22 mouse cellular contexts compared by ENCODE assay signal in genomic region chr17:49226016-49226400, GRCm38 (mm10).
DNase-seq lines count a peak whose midpoint lies in the region; ATAC-seq and TF ChIP-seq lines count a peak whose summit lies in the region.
"Had no signal": no experiment of that assay in that cellular context is flagged by ENCODE, and none has a peak within 500 bp of the region (broad histone marks: within the 10 kb centered on the region; RNA-seq: fewer than 3 reads in every experiment).

No protein-coding gene starts in this region.

- no peak overlapping the region for H3K4me3 ChIP-seq in heart, embryonic 12.5 days
- no peak overlapping the region for H3K4me3 ChIP-seq in heart, embryonic 11.5 days (ENCODE audit: low read depth, low read length)
- no peak overlapping the region for H3K4me3 ChIP-seq in kidney, embryonic 15.5 days (replicated peaks)
- no peak overlapping the region for H3K4me3 ChIP-seq in lung, postnatal 0 days (ENCODE audit: low read depth, low read length)
- H3K4me3 ChIP-seq: embryonic facial prominence, embryonic 13.5 days; erythroblast, embryonic 14.5 days; forebrain, embryonic 12.5 days; hindbrain, embryonic 15.5 days; limb, embryonic 10.5 days; midbrain, embryonic 13.5 days had no signal

- H3K9me3 ChIP-seq in heart, embryonic 12.5 days (replicated peaks), result no peaks in the 10 kb centered on the region
- no peaks in the 10 kb centered on the region; the same call in 1 of the 2 replicates for H3K9me3 ChIP-seq in heart, embryonic 11.5 days (replicated peaks; ENCODE audit: control insufficient read depth, low read length)
- no peaks in the 10 kb centered on the region for H3K9me3 ChIP-seq in kidney, embryonic 15.5 days (replicated peaks)
- H3K9me3 ChIP-seq in lung, postnatal 0 days (ENCODE audit: low read length), result no peaks in the 10 kb centered on the region
- H3K9me3 ChIP-seq: embryonic facial prominence, embryonic 13.5 days; forebrain, embryonic 12.5 days; hindbrain, embryonic 15.5 days; limb, embryonic 10.5 days; midbrain, embryonic 13.5 days had no signal

- 0 out of 2 replicates have a peak, but pooled peaks have one; percentile 12 for ATAC-seq in heart, embryonic 12.5 days (ENCODE audit: insufficient number of reproducible peaks, low FRiP score)
- ATAC-seq in heart, embryonic 11.5 days (replicated peaks; ENCODE audit: insufficient number of reproducible peaks, low FRiP score, low TSS enrichment), result no peak
- no peak for ATAC-seq in kidney, embryonic 15.5 days (replicated peaks; ENCODE audit: low FRiP score)
- no peak; the same call in 1 of the 2 replicates for ATAC-seq in lung, postnatal 0 days
- ATAC-seq: CD4-positive, CD25-positive, alpha-beta regulatory T cell, adult 4 months; liver, postnatal 0 days; midbrain, embryonic 13.5 days had no signal

- peaks cover 5% of the 10 kb centered on the region; the same call in 1 of the 2 replicates for H3K27me3 ChIP-seq in heart, embryonic 12.5 days (replicated peaks)
- no peaks in the 10 kb centered on the region for H3K27me3 ChIP-seq in heart, embryonic 11.5 days (ENCODE audit: control insufficient read depth, insufficient read depth, low read length)
- no peaks in the 10 kb centered on the region; the same call in 1 of the 2 replicates for H3K27me3 ChIP-seq in kidney, embryonic 15.5 days
- H3K27me3 ChIP-seq in lung, postnatal 0 days (replicated peaks; ENCODE audit: insufficient read depth, low read length), result no peaks in the 10 kb centered on the region
- H3K27me3 ChIP-seq: embryonic facial prominence, embryonic 13.5 days; hindbrain, embryonic 15.5 days; midbrain, embryonic 13.5 days had no signal

- no peak for TF ChIP-seq CTCF in lung, postnatal 0 days (IDR thresholded peaks at IDR 0.05)

- no peak overlapping the region for H3K9ac ChIP-seq in heart, embryonic 12.5 days
- no peak overlapping the region for H3K9ac ChIP-seq in heart, embryonic 11.5 days (ENCODE audit: low read depth, low read length)
- H3K9ac ChIP-seq in kidney, embryonic 15.5 days, result no peak overlapping the region
- H3K9ac ChIP-seq in lung, postnatal 0 days (replicated peaks; ENCODE audit: low read depth), result no peak overlapping the region
- H3K9ac ChIP-seq: embryonic facial prominence, embryonic 13.5 days; forebrain, embryonic 12.5 days; hindbrain, embryonic 15.5 days; liver, postnatal 0 days; midbrain, embryonic 13.5 days had no signal

- no peak for DNase-seq in kidney, postnatal 25 days
- peak; percentile 21 for DNase-seq in lung, postnatal 0 days (ENCODE audit: low spot score)
- DNase-seq in lung, postnatal 25 days (ENCODE audit: low spot score), result no peak
- DNase-seq in thymus, postnatal 10 days (ENCODE audit: low spot score in 2 of 2), result no peak
- DNase-seq: adrenal gland, postnatal 14 days; cerebellum, adult 2 months; cerebellum, postnatal 25 days; gastrocnemius, postnatal 25 days; kidney, postnatal 10 days; liver; liver, postnatal 0 days; thymus, postnatal 14 days had no signal

- peak overlapping the region; percentile 53 for H3K27ac ChIP-seq in heart, embryonic 12.5 days (ENCODE audit: poor library complexity, severe bottlenecking)
- H3K27ac ChIP-seq in heart, embryonic 11.5 days (ENCODE audit: low read depth, low read length), result no peak overlapping the region
- H3K27ac ChIP-seq in kidney, embryonic 15.5 days, result peak overlapping the region; percentile 62
- H3K27ac ChIP-seq in lung, postnatal 0 days (ENCODE audit: low read length), result no peak overlapping the region
- H3K27ac ChIP-seq: embryonic facial prominence, embryonic 13.5 days; forebrain, embryonic 12.5 days; hindbrain, embryonic 15.5 days; limb, embryonic 10.5 days; midbrain, embryonic 13.5 days had no signal

- 0 out of 2 replicates have a peak overlapping the region, but pooled peaks have one; percentile 14 for H3K4me2 ChIP-seq in heart, embryonic 12.5 days
- no peak overlapping the region for H3K4me2 ChIP-seq in heart, embryonic 11.5 days
- H3K4me2 ChIP-seq in kidney, embryonic 15.5 days, result no peak overlapping the region
- H3K4me2 ChIP-seq in lung, postnatal 0 days (replicated peaks; ENCODE audit: low read depth, low read length), result no peak overlapping the region
- H3K4me2 ChIP-seq: embryonic facial prominence, embryonic 13.5 days; forebrain, embryonic 12.5 days; hindbrain, embryonic 15.5 days; midbrain, embryonic 13.5 days had no signal

- no peaks in the 10 kb centered on the region for H3K36me3 ChIP-seq in heart, embryonic 12.5 days
- H3K36me3 ChIP-seq in heart, embryonic 11.5 days (ENCODE audit: control insufficient read depth, insufficient read depth, low read length), result no peaks in the 10 kb centered on the region
- no peaks in the 10 kb centered on the region for H3K36me3 ChIP-seq in kidney, embryonic 15.5 days
- H3K36me3 ChIP-seq in lung, postnatal 0 days (ENCODE audit: insufficient read depth, low read length), result no peaks in the 10 kb centered on the region
- H3K36me3 ChIP-seq: embryonic facial prominence, embryonic 13.5 days; forebrain, embryonic 12.5 days; hindbrain, embryonic 15.5 days; limb, embryonic 10.5 days; midbrain, embryonic 13.5 days had no signal

- WGBS in heart, embryonic 12.5 days, result 56% methylated on average over 6 of the region's 6 CpGs
- WGBS in heart, embryonic 11.5 days (ENCODE audit: insufficient replicate concordance), result 66% methylated on average over 6 of the region's 6 CpGs
- WGBS in kidney, embryonic 15.5 days, result 73% methylated on average over 6 of the region's 6 CpGs
- WGBS in lung, postnatal 0 days, result 51% methylated on average over 6 of the region's 6 CpGs

- no peak for TF ChIP-seq EP300 in lung, postnatal 0 days (IDR thresholded peaks at IDR 0.05)

- peaks cover 19% of the 10 kb centered on the region for H3K4me1 ChIP-seq in heart, embryonic 12.5 days (replicated peaks)
- H3K4me1 ChIP-seq in heart, embryonic 11.5 days (ENCODE audit: control insufficient read depth, insufficient read depth, low read length), result peaks cover 4% of the 10 kb centered on the region; the same call in 1 of the 2 replicates
- H3K4me1 ChIP-seq in kidney, embryonic 15.5 days, result peaks cover 12% of the 10 kb centered on the region
- no peaks in the 10 kb centered on the region for H3K4me1 ChIP-seq in lung, postnatal 0 days (ENCODE audit: insufficient read depth, low read depth, low read length)
- H3K4me1 ChIP-seq: embryonic facial prominence, embryonic 13.5 days; midbrain, embryonic 13.5 days had no signal

Comparison
In these comparisons a context has a peak if more than half of its experiments do, and no peak if none do; other contexts are left out.
1. H3K27ac ChIP-seq: peak in heart, embryonic 12.5 days (single experiment) and kidney, embryonic 15.5 days (single experiment); none in heart, embryonic 11.5 days (single experiment) and lung, postnatal 0 days (single experiment).